Mouse (Mus musculus) megakaryocyte progenitor cell, adult 5-6 weeks (primary cell): ENCODE measurements around the gene Ntmt1. TPM values are rescaled to one million over a fixed set of nuclear protein-coding genes. Genes with fewer than 3 reads are reported as not detected.

ENCODE experiments used
- ATAC-seq: replicated peaks from 2 replicates; pipeline ENCODE4 v1.8.0; 2016; ENCODE audit warnings: mild to moderate bottlenecking, moderate TSS enrichment, inconsistent platforms; ENCODE audit not compliant: poor library complexity
- total RNA-seq, 2 experiments: library from RNA; stranded (forward) in 1 of 2; stranded (reverse) in 1 of 2; fragments of 157-497, 149-512 nt in 1 of 2; fragments of 200-1000 nt in 1 of 2; gene quantifications; 2 replicates each; pipeline versions ENCODE4 v1.2.3 to v1.2.4; 2015 to 2017

Ntmt1 gene
- 15.4 and 20.2 TPM in 2 replicates for total RNA-seq (2015)
- 15.4 and 19.9 TPM in 2 replicates for total RNA-seq (2017)

- ATAC-seq: peak; percentile 97
These were observed at the start of gene Ntmt1 for GRCm38 (mm10) chr2:30807648-30808295. Gene Ntmt1, plus strand, starts transcription at chr2:30807826.

GRCm38 (mm10) chr2:30758341-30759087 lies 49.1 kb upstream of the Ntmt1 start:
- peak; percentile 61 for ATAC-seq

GRCm38 (mm10) chr2:30759088-30759374 lies 48.6 kb upstream of the Ntmt1 start:
- no peak for ATAC-seq

- ATAC-seq: no peak
These were observed 48.2 kb upstream of the Ntmt1 start for GRCm38 (mm10) chr2:30759442-30759841.

- ATAC-seq: no peak
These were observed 47.6 kb upstream of the Ntmt1 start for GRCm38 (mm10) chr2:30759858-30760547.

- no peak for ATAC-seq
These were observed 46.9 kb upstream of the Ntmt1 start for GRCm38 (mm10) chr2:30760706-30761105.

GRCm38 (mm10) chr2:30766446-30766845 lies 41.2 kb upstream of the Ntmt1 start:
- no peak for ATAC-seq

- ATAC-seq: no peak
These were observed 39.9 kb upstream of the Ntmt1 start for GRCm38 (mm10) chr2:30767626-30768240.

- no peak for ATAC-seq
These were observed 39.1 kb upstream of the Ntmt1 start for GRCm38 (mm10) chr2:30768529-30768928.

- ATAC-seq: peak; percentile 53
These were observed 38.4 kb upstream of the Ntmt1 start for GRCm38 (mm10) chr2:30769187-30769586.

- no peak for ATAC-seq
These were observed 36.2 kb upstream of the Ntmt1 start for GRCm38 (mm10) chr2:30771368-30771805.

GRCm38 (mm10) chr2:30771806-30772460 lies 35.7 kb upstream of the Ntmt1 start:
- peak; percentile 90 for ATAC-seq

GRCm38 (mm10) chr2:30772581-30773312 lies 34.9 kb upstream of the Ntmt1 start:
- ATAC-seq: 0 out of 2 replicates have a peak, but pooled peaks have one; percentile 11

GRCm38 (mm10) chr2:30773313-30774005 lies 34.2 kb upstream of the Ntmt1 start:
- ATAC-seq: no peak

GRCm38 (mm10) chr2:30775955-30776354 lies 31.7 kb upstream of the Ntmt1 start:
- ATAC-seq: no peak

GRCm38 (mm10) chr2:30777266-30777665 lies 30.4 kb upstream of the Ntmt1 start:
- no peak for ATAC-seq

- no peak for ATAC-seq
These were observed 29.4 kb upstream of the Ntmt1 start for GRCm38 (mm10) chr2:30778235-30778634.

GRCm38 (mm10) chr2:30779241-30779640 lies 28.4 kb upstream of the Ntmt1 start:
- ATAC-seq: no peak
